Mouse (Mus musculus) T-cell, adult 66 days (primary cell): ENCODE results near the gene Entpd4b. TPM values are rescaled to one million over a fixed set of nuclear protein-coding genes. Genes with fewer than 3 reads are reported as not detected.

Source experiments
- total RNA-seq, 2 experiments: library from RNA; stranded (reverse); gene quantifications; 3 replicates in 1 of 2; 4 replicates in 1 of 2; pipeline ENCODE4 v1.2.4; 2023

Gene Entpd4b
- 10 to 100 TPM; 17.9 to 19.6 TPM for total RNA-seq

DNA sequence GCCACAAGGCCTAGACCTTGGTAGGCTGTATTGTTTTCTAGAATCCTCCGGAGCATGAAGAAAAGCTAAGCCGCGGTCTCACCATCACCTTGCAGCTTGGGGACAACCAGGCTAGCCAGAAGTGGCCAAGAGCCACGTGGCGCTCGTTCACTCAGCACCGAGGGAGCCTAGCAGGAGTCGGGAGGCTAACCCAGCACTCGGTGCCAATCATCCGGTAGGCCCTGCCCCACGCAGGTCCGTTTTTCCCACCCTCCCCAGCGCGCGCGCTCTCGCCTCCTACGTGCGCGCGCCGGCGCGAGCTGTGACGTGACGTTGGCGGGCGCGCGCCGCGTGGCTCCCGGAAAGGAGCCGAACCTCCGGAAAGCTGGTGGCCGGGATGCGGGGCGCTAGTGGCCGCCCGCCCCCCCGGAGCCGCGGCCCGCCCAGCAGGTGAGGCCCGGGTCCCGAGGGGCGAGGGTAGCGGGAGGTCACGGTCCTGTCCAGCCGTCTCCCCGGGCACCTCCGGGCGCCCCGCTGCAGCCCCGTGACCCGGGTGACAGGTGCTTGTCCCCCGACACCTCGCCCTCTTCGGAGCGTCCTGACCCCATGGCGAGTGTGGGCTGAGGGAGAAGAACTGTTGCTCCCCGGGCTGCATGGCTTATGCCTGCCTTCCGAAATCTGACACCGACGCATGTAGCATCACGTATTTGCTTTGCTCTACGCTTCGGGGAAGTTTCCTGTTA lies at the start of gene Entpd4b:
Entpd4b (plus strand) TSS at position 315 of the 722 bp plus-strand sequence.

DNA sequence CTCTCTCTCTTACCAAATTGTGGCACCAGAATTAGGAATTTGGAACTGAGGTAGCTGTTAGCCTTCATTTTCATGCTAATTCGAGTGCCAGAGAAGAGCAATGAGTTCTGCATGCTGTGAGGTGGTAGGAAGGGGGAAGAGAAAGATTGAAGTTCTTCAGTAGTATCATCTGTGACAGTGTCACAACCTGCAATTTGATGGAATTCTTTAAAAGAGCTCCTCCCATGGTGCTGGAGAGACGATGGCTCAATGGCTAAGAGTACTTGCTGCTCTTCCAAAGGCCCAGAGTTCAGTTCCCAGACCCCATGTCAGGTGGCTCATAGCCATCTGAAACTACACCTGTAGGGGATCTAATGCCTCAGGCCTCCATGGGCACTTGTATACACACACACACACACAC lies 42.8 kb upstream of the Entpd4b start, which contains the start of gene Gm27179:
Gm27179 (minus strand) TSS at position 101 of the 400 bp plus-strand sequence.

Other genes with a start within 250 kb of the Entpd4b start
- gene Gm16867, start 52.1 kb upstream of the Entpd4b start, total RNA-seq, result 1 to 10 TPM; 2.9 to 7.1 TPM
- gene Gm27179, start 42.9 kb upstream of the Entpd4b start, total RNA-seq, result not detected